Mouse (Mus musculus) embryo, embryonic 10.5 days (tissue): ENCODE measurements at regions not wholly inside any gene's neighbourhood (a gene's known extent, or its start where the extent isn't known, plus 50 kb on each side); places are given as distances from the start of the nearest gene placed in this dataset.

Experiments used
- DNase-seq: peaks from one replicate; pipeline ENCODE4 v3.0.0-alpha.2; 2015; ENCODE audit warnings: low spot score

DNA sequence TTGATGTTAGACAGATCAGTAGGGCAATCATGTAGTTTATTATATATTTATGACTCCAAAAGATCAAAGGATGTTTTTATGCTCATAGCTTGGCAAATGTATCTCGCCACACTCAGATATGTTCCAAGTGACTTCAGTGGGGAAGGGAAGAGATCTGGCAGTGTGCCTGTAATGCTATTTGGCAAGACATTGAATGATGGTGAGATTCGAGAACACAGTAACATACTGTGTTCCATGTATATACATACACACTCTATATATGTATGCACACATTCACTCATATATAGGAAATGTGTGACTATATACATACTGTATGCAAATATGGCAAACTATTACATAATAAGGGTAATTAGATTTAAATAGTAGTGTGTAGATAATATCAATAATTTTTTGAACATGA lies 577.3 kb upstream of the Arrdc4 start:
- no peak for DNase-seq

DNA sequence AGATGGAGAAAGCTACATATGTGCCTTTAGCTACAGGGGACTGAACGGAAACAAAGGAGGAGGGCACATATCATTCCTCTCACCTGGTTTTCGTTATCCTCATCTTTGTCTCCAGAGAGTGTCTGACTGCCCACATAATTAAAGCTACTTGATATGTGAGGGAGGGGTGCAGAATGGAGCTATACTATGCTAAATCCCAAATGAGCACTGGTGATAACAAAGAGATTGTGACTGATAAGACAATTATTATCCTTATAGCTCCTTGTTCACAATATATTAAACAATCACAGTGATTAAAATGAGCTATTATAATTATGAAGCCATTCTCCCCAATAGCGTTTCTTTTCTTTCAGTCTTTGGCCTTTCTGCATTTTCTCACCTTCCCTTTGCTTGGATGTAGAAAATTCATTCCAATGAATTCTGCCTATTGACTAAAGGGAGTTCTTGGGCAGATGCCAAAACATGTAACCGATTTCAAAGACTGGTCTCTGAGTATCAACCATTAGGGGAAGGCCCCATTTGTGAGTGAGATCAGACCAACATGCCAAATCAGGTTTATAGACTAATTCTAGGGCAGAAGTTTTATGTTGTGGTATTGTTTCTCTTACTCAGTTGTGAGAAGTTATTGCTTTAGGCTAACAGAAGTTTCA lies 528.1 kb upstream of the Arrdc4 start:
- DNase-seq = peak; percentile 5

DNA sequence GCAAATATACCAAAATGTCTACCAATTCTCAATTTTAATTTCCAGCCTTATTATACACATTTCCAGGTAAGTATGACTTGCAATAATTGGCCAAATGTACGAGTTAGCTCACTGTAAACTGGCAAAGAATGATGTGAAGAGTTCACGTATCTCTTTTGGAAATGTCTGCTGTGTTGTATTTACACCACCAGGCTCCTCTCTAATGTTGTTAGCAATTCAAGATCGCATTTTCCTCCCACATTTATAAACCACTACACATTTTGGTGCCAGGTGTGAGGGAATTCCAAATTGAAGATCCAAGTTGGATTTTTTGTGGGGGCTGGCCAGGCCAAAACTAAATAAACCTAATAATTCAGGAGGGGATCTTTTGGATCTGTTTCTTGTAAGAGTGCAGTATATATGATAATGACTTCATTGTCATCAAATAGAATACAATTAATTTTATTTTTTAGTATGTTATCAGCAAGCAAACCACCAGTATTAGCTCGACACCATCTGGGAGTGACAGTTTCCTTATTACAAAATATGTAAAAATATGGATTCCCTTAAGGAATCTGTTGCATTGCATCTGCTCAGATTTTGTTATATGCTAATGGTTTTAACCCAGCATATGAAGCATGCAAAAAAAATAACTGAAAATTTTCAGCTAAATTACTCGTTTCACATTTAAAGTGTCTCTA lies 527.5 kb upstream of the Arrdc4 start:
- DNase-seq = no peak

DNA sequence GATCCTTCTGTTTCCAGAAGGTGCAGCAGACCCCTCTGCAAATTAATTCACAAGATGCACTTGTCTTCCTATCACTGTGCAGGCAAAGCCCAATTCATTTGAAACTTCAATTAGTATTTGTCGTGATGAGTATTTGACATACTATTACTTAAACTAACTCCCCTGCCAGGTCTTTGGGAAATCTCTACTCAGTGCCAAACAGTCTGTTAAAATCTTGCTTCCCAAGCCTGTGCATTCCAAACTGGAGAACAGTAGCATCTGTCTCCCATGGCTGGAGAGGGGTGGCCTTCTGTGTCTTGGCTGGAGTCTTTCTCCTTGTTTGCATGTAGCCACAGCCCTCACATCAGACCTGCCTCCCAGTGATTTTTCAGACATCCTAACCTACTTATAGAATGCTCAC lies 524.6 kb upstream of the Arrdc4 start:
- no peak for DNase-seq

DNA sequence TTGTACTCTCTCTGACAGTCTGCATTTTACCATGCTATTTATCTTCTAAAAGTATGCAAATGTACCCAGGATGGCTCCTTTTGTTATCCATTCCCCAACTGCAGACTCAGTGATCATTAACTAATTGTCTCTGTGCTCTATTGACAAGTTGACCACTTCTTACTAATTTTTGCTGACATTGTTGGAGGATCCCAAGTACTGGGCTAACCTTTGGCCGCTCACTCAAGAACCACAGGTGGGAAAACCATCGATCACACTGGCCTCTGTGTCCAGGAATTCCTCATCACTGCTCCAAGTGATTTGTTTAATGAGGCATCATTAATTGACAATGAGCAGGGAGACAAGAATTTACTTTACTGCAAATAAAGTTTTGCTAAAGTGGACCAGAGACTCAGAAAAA lies 495.5 kb upstream of the Arrdc4 start:
- peak; percentile 2 for DNase-seq

DNA sequence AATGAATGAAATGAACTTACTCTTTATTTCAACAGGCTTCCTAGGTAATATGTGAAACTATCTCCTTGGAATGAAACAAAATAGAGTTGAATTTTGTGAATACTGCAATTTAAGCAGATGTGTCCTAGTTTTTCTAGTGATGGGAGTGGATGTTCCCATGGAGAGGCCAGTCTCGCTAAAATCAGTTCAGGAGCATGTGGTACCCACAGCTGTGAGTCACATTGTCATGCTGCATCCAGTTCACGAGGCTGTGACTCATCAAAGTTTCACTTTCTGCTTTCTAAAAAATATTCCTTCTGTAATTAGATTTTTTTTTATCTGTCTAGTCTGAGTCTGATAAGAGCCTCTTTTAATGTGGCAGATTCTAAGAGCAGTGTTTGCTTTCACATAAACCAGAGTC lies 484.3 kb upstream of the Arrdc4 start:
- DNase-seq = no peak

DNA sequence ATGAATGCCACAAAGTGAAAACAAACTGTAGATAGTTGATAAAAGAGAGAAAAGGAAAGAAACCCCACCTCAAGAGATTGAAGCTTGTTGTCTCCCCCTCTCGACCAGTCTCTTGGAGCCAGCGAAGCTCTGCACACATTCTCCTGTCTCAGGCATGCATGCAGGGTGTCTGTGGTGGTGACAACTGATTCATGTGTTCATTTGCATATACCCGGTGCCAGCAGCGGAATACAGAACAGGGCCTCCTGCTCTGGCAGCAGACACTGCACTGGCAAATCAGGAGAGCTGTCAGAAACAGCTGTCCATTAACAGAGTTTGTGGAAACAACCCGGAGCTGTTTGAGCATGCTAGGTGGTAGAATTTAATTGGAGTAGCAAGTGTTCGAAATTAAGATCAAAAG lies 468.8 kb upstream of the Arrdc4 start:
- DNase-seq = peak; percentile 2
